Mouse (Mus musculus) T-helper 17 cell (primary cell): ENCODE data around the gene Myo19.

Experiments used
- in situ Hi-C, 2 experiments: fragments of 300-600 bp; cut with MboI, MseI; formaldehyde crosslinking; loops; 1 replicate in 1 of 2; 2 replicates in 1 of 2; pipeline ENCODE4 v1.15.1; 2025; ENCODE audit warnings: high pct_unique_total_duplicates in 2 of 2

The Myo19 gene

GRCm38 (mm10) chr11:84885238-84885637, 5.3 kb downstream of the Myo19 start:
- in situ Hi-C loops: no loop called here

- in situ Hi-C loops: no loop called here
Measured at GRCm38 (mm10) chr11:84886236-84886635, 6.3 kb downstream of the Myo19 start.

- in situ Hi-C loops: no loop called here
Measured at GRCm38 (mm10) chr11:84886767-84887511, 7.0 kb downstream of the Myo19 start.

- in situ Hi-C loops: no loop called here
Measured at GRCm38 (mm10) chr11:84888025-84888424, 8.1 kb downstream of the Myo19 start.

GRCm38 (mm10) chr11:84889492-84889891, 9.5 kb downstream of the Myo19 start:
- in situ Hi-C loops: no loop called here

DNA sequence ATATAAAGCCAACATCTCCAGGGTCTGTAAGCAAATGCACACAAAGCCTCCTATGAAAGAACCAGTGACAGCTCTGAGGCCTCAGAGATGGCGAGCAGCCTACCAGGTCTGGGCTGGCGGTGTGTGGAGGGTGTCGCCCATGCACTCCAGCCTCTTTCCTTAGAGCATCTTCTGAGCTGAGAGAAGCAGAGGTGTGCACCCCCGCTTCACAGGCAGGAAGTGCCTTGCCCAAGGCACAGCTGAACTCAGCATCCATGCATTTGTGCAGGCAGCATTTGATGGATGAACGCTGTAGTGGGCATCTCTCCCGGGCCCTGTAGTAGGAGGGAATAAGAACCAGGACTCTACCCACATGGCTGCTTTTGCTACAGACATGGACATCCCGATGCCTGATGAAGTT, 11.8 kb downstream of the Myo19 start:
- in situ Hi-C loops: no loop called here

DNA sequence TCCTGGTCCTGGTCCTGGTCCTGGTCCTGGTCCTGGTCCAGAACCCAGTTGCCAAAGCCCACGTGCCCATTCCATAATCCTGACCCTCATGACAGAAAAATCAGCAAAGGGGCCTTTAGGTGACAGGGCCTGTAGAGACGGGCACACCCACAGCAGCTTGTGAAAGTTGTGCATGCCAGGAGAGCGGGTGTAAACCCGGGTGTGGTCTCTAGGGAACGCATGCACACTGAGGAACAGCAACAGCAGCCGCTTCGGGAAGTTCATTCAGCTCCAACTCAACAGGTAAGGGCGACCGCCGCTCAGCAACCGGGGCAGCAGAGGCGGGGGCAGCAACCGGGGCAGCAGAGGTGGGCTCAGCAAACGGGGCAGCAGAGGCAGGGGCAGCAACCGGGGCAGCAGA, 13.2 kb downstream of the Myo19 start:
- in situ Hi-C loops: no loop called here

GRCm38 (mm10) chr11:84904597-84905144, 24.7 kb downstream of the Myo19 start:
- in situ Hi-C loops: no loop called here

DNA sequence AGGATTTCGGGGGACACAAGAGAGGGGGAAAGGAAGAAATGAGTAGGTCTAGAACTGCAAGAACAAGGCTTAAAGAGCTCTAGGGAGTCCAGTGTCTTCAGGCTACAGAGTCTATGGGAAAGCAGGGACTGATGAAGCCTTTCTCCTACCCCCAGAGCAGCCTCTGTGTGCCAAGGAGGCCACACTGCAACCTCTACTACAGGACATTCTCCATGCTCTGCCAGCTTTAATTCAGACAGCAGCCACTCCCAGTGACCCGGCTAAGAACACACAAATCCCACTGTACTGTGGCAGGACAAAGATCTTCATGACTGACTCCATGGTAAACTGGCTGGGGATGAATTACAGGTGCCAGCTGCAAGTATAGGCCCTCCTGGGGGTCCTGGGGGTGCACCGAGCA, 27.1 kb downstream of the Myo19 start:
- in situ Hi-C loops: no loop called here

DNA sequence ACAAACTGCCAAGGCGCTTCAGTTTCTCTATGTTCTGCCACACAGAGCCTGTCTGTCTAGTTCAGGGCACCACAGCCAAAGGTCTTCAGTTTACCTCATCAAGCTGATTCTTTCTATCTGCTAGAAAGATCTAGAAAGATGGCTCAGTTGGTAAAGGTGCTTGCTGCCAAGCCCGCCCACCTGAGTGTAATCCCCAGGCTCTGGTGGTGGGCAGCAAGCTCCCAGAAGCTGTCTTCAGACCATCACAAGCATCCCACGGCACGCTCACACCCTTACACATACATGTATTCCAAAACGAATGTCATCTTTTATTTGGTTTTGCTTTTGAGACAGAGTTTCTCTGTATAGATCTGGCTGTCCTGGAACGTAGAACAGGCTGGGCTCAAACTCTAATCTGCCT, 28.5 kb downstream of the Myo19 start:
- in situ Hi-C loops: no loop called here

GRCm38 (mm10) chr11:84910411-84910810, 30.5 kb downstream of the Myo19 start:
- in situ Hi-C loops: no loop called here

GRCm38 (mm10) chr11:84914673-84915072, 34.7 kb downstream of the Myo19 start:
- in situ Hi-C loops: no loop called here

GRCm38 (mm10) chr11:84916053-84916702, 36.2 kb downstream of the Myo19 start, which contains the start of gene Znhit3:
TSS of gene Znhit3 (minus strand) at chr11:84916366.
- in situ Hi-C loops: no loop called here

DNA sequence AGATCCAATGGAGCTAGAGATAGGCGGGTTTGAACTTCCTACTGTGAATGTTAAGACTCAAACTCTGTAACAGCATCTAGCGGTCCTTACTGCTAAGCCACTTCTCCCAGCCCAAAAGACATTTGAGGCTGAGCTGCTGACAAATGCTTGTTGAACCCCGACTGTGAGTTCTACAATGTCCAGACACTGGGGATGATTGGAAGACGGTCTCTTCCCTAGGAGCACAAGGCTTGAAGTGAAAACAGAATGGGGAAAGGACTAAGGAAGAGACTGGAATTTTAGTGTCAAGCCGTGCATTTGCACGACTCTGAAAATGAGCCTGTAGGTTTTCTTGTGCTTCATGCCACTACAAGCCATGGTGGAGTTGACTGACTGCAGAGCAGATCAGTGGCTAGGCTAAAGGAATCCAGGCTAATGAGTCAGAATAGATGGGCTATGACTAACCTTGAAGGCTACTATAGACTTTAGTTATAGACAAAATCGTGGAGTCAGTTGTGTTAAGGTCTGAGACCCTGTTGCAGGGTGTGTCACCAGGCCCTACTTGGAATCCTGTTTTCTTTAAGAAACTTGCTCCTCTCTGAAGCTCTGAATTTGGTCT, 36.9 kb downstream of the Myo19 start:
- in situ Hi-C loops: no loop called here

DNA sequence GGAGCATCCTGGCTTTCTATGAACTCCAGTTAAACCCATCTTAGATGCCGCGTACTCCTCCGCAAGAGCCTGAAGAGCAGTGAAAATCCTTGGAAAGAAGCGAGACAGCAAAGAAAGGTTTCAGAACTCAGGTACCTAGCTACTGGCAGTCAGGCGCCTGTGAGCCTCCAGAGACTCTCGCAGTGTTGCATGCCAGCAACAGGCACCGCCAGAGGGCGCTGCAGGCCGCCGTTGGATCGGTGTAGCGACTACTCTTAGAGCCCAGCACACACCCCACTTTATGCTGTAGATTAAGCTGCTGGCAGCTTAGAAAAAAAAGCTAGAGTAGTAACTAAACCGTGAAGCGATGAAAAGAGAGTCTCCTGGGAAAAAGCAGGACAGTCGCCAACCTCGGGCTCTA, 38.5 kb downstream of the Myo19 start:
- in situ Hi-C loops: no loop called here

- in situ Hi-C loops: no loop called here
Measured at GRCm38 (mm10) chr11:84919276-84919675, 39.3 kb downstream of the Myo19 start.

DNA sequence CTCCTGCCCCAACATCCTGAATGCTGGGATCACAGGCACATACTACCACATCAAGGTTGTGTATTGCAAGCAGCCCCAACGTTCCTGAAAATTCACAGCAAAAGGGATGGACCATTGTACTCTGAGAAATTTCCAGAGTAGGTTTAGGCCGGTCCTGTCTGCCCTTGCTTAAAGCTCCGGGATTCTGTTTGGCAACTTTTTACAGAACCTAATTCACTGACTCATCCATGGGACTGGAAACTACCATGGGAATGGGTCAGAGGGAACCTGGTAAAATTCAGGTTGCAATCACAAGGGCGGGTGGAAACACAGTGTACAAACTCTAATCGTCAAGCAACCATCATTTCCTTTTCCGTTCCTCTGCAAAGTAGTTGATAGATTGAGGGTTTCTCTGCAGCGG, 40.0 kb downstream of the Myo19 start:
- in situ Hi-C loops: no loop called here

DNA sequence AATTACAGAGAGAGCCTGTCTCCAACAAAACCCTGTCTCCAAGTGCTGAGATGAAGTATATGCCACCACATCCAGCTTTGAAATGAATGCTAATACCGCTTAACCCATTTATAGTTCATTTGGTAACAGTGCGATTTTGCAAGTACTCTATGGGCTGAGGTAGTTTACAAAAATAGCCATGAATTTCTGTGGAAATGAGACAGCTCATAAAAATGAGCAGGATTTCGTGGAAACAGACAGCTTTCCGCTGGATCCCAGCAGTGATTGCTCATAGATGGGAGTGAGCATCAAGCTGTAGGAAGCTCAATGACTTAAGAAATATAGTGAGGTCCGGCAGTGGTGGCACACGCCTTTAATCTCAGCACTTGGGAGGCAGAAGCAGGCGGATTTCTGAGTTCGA, 41.0 kb downstream of the Myo19 start:
- in situ Hi-C loops: no loop called here

DNA sequence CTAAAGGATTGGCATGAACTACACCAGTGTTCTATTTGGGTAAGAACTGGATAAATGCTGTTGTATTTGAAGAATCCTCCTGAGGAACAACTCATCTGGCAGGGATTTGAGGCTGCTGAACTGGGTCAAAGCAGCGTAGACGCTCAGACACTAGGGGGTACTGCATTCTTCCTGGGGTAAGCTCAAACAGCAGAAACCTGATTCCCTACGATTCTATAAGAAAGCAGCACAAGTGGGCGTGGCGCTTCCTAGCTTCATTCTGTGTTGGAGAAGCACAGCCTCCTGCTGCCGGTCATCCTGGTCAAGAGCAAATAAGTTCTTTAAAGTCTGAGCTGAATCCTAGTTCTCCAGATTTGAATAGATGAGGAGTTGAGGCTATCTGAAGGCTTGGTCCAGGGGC, 52.3 kb downstream of the Myo19 start:
- in situ Hi-C loops: no loop called here

DNA sequence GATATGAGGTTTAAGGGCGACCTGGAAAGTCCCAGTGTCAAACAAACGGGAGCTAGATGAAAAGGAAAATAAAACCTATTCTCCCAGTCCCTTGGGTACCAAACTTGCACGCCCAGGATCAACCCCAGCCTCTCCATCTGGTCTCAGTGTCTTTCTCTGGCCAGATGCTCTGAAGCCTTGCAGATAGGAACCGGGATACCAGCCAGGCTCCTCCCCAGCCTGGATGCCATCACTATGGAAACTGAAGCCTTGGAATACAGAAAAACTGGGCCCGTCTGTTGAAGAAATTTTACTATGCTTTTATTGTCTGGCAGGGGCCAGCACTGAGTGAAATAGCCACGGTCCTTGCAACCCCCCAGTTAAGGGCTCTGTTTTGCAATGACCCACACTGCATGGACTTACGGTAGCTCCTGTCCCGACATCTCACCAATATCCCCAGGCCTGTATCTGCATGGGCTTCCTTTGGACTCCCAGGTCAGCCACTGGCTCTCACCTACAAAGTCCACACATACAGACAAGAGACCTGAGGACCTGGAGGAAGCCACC, 59.6 kb downstream of the Myo19 start:
- in situ Hi-C loops: no loop called here

GRCm38 (mm10) chr11:84940140-84940539, 60.2 kb downstream of the Myo19 start:
- in situ Hi-C loops: no loop called here

GRCm38 (mm10) chr11:84943948-84944347, 64.0 kb downstream of the Myo19 start:
- in situ Hi-C loops: no loop called here
